Mouse (Mus musculus): ENCODE data around the gene Hist1h2af.
"Not testable (repeated sequence)": the region's sequence is repeated elsewhere in the genome, so short reads cannot be mapped to it uniquely, and the experiment has no call there.

Hist1h2af gene

DNA sequence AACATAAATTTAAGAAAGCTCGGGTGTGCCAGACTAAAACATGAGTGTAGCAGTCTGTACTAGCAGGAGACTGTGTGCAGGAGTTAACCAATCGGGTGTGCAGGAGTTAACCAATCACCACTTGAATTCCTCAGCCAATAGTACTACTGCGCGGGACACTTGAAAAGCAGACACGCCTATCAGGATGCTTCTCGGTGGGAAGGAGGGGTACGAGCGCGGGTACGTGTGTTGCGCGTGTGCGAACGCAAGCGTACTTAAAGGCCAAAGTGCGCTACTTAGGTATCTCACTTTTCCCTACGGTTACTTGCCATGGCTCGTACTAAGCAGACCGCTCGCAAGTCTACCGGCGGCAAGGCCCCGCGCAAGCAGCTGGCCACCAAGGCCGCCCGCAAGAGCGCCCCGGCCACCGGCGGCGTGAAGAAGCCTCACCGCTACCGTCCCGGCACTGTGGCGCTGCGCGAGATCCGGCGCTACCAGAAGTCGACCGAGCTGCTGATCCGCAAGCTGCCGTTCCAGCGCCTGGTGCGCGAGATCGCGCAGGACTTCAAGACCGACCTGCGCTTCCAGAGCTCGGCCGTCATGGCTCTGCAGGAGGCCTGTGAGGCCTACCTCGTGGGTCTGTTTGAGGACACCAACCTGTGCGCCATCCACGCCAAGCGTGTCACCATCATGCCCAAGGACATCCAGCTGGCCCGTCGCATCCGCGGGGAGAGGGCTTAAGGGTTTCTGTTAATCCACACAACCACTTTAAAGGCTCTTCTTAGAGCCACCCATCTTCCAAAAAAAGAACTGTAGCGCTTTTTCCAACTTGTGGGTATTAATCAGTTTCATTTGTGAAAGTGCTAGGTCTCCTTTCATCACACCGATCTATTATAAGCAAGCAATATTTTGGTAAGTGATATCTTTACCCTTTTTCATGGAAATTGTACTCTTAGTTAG, 1.7 kb downstream of the Hist1h2af start, which contains the start of gene Hist1h3g:
Gene Hist1h3g, plus strand, starts transcription at position 286 of the 939 bp plus-strand sequence.
- not testable (repeated sequence) for DNase-seq (ENCODE audit: low read depth, low spot score)

DNA sequence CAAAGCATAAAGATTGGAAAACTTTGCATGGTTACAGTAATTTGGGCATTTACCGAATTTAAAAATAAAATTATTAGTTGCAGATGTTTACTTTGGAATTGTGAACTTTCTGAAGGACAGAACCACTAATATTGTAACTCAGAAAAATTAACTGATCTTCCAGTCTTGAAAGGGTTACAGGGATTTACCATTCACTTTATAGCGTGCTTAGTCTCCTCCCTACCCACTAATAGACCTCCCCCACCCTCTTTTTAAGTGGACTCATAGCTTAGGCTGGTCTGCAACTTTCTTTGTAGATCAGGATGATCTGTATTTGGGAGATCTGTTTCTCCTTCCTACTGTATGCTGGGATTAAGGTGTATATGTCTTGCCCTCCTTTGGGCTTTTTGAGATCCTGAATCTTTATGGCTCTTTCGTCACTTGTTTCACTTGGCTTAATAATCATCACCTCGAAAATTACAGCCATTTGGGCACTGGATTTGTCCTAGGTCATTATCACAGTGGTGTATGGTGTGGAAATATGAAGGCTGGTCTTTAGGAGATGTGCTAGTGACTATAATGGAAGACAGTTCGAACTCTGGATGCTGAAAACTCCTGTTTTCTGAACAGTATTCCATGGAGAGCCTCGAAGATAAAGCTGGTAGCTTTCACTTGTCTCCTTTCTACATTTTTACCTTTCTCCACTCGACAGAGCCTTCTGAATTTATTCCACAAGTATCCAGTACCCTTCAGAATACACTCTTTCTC, 2.5 kb downstream of the Hist1h2af start:
- DNase-seq (ENCODE audit: low read depth, low spot score) = no peak

DNA sequence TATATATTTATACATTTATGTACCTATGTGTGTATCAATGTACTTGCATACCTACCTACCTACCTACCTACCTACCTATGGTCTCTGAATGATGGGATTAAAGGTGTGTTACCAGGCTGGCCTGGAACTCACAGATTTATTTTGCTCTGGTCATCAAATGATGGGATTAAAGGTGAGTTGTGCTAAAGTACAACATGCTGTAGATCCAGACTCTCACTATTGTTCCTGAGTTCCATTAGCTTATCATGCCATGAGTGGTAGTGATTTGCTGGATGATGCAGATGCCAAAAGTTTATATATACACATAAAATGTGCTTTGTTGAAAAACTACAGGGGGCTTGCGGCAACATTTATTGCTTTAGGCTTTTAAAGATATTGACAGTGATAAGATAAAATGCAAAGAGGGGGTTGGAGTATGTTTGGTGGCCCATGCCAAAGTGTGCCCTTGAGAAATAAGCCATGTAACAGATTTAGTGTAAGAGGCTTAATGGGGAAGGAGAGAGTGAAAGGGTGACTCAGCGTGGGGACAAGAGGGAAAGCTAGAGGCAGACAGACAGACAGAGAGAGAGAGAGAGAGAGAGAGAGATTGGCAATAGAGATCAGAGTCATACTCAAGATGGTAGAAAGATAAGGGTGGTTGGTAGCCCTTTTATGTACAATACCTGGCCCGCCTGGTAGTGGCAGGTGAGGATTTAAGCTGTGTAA, 3.5 kb downstream of the Hist1h2af start:
- no peak for DNase-seq (ENCODE audit: low read depth, low spot score)

DNA sequence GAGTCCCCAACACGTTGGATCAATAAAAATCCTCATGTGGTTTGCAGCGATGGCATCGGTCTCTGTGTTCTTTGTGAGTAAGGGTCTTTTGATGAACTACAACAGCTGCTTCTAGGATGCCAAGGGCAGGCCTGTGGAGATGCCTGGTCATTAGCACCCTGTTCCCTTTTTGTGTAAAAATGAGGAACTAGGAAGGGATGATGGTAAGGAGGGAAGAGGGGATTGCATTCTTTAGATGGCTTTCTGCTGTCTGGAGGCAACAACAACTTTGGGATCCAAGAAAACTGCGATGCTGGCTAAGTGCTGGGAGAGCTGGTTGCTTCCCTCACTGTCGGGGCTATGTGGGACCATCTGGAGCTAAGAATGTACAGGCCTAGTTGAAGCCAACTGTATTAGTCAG, 4.5 kb downstream of the Hist1h2af start:
- no peak for DNase-seq (ENCODE audit: low read depth, low spot score)

DNA sequence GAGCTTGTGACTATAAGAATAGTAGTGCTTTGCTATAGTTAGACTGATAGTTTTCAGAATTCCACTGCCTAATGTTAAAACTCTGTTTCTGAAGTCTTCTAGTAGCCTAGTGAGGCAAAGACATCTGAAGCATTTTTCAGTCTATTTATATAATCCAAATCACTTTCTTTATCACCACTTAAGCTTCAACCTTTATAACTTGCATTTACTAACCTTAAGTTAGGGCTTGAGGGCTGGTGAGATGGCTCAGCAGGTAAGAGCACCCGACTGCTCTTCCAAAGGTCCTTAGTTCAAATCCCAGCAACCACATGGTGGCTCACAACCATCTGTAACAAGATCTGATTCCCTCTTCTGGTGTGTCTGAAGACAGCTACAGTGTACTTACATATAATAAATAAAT, 6.1 kb downstream of the Hist1h2af start:
- DNase-seq (ENCODE audit: low read depth, low spot score) = not testable (repeated sequence)

DNA sequence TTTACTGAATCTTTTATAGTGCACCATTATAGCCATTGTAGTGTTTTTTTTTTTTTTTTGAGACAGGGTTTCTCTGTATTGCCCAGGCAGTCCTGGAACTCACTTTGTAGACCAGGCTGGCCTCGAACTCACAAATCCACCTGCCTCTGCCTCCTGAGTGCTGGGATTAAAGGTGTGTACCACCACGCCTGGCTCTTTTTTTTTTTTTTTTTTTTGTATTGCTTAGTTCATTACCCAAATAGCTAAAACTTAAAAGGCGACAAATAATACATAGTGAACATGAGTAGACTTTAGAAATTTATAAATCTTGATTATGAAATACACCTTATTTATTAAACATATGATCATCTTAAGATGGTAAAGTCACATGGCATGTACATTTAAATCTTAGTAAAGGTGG, 7.8 kb downstream of the Hist1h2af start:
- DNase-seq (ENCODE audit: low read depth, low spot score) = no peak

DNA sequence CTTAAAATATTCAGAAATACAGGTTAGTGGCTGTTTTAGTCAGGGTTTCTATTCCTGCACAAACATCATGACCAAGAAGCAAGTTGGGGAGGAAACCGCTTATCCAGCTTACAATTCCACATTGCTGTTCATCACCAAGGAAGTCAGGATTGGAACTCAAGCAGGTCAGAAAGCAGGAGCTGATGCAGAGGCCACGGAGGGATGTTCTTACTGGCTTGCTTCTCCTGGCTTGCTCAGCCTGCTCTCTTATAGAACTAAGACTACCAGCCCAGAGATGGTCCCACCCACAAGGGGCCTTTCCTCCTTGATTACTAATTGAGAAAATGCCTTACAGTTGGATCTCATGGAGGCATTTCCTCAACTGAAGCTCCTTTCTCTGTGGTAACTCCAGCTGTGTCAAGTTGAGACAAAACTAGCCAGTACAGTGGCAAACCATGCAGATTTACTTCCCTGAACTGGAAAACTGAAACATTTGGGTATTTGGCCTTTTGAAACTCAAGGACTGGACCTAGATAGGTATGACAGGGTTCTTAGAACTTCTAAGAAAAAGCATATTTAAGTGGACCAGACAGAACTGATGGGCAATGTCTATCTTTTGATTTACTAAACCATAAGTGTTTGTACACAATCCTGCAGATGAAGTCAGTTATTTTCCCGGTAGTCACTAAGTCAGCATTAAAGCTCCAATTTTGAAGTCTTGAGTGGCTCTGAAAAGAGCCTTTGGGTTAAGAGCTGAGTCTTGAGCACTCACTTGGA, 8.7 kb downstream of the Hist1h2af start:
- DNase-seq (ENCODE audit: low read depth, low spot score) = not testable (repeated sequence)

DNA sequence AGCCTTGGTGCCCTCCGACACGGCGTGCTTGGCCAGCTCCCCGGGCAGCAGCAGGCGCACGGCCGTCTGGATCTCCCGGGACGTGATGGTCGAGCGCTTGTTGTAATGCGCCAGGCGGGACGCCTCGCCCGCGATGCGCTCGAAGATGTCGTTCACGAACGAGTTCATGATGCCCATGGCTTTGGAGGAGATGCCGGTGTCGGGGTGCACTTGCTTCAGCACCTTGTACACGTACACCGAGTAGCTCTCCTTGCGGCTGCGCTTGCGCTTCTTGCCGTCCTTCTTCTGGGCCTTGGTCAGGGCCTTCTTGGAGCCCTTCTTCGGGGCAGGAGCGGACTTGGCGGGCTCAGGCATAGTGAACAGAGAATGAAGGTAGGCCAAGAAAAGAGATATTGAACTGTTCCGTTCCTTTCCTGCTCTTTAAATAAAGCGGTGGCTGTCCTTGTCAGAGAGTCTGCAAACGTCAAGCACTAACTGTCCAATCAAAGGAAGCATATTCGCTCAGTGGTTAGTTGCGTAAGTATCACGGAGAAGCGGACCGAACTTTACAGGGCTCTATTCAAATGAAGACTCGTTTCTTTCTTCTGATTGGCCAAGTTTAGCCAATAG, 9.4 kb downstream of the Hist1h2af start, which contains the start of gene Hist1h2bh:
Gene Hist1h2bh, minus strand, starts transcription at position 394 of the 609 bp plus-strand sequence.
- DNase-seq (ENCODE audit: low read depth, low spot score) = not testable (repeated sequence)

DNA sequence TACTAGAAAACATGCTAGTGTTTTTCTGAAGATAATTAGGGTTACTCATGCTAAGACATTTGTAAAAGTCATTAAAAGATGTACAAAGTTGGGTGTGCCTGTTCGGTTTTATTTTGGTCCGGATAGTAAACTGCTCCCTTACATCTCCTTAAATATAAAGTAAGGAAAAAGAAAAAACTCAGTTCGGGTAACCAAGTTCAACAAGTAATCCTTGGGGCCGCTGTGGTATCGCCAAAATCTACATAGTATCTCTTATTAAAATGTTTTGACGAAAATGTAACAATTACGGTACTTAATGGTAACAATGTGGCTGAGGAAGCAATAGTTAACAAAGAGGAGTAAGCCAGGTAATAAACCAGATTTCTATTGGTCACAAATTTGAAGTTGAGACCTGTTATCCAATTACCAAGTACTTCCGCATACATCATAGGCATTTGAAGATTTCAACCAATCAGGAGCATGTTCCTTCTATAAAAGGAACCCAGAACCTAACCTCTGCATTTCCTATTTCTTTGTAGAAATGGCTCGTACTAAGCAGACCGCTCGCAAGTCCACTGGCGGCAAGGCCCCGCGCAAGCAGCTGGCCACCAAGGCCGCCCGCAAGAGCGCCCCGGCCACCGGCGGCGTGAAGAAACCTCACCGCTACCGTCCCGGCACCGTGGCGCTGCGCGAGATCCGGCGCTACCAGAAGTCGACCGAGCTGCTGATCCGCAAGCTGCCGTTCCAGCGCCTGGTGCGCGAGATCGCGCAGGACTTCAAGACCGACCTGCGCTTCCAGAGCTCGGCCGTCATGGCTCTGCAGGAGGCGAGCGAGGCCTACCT, 10.5 kb downstream of the Hist1h2af start, which contains the start of gene Hist1h3f:
Gene Hist1h3f, plus strand, starts transcription at position 88 of the 822 bp plus-strand sequence.
- DNase-seq (ENCODE audit: low read depth, low spot score) = peak; percentile 89

DNA sequence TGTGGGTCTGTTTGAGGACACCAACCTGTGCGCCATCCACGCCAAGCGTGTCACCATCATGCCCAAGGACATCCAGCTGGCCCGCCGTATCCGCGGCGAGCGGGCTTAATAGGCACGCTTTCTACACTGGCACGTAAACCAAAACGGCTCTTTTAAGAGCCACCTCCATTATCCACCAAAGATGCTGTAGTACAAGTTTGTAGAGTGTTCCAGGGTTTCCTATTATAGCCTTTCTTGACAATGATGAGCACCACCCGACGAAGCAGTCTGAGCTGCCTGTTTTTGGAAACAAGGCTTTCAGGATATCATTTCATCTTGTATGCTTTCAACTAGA, 11.0 kb downstream of the Hist1h2af start:
- DNase-seq (ENCODE audit: low read depth, low spot score) = not testable (repeated sequence)

DNA sequence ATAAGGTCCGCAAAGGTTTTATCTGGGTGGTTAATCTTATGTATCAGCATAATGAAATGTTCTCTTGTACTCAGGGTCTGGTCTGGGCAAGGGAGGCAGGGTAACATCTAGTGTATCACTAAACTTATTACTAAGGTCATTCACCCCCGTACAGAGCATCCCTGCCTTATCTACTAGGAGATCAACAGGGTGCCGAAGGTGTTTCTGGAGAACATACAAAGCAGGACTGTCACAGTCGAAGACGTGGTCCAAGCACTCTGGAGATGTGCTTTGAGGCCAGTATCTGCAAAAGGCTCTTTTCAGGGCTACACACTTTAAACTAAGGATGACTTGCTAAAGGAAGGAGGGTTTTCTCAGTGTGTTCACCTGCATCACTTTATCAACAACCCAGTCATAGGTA, 13.0 kb downstream of the Hist1h2af start:
- no peak for DNase-seq (ENCODE audit: low read depth, low spot score)

DNA sequence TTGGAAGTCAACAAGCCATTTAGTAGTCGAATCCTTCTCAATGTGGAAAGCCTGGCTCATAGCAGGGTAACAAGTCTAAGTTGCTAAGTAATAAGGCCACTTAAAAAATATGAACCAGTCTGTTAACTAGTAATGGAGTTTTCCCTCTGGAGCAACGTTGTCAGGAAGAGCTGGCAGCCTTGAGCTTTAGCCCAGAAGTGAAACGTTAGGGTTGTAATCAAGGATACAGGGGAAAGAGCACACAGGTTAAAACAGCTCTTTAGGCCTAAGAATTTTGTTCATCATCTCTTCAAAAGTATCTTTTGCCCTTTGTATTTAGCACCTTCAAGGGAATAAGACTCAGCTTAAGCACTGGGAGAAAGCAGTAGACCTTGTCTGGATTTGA, 17.0 kb downstream of the Hist1h2af start:
- no peak for DNase-seq (ENCODE audit: low read depth, low spot score)

DNA sequence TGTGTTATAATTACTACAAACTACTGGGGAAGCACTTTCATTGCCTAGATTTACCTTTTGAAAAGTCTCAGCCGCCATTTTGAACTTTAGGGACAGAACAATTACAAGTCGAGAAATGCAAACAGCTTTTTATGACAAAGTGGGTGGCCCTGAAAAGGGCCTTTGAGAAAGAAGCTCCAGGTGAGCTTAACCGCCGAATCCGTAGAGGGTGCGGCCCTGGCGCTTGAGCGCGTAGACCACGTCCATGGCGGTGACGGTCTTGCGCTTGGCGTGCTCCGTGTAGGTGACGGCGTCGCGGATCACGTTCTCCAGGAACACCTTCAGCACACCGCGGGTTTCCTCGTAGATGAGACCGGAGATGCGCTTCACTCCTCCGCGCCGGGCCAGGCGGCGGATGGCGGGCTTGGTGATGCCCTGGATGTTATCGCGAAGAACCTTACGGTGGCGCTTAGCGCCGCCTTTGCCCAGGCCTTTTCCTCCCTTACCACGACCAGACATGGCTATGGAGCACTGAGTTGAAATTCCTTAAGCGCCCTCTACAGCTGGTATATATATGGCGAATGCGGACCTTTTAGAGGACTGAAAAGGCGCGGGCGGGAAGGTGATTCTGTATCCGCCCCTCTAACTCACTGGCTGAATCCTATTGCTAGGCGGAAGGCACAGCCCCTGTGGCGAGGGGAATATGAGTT, 17.6 kb downstream of the Hist1h2af start, which contains the start of gene Hist1h4f:
Gene Hist1h4f, minus strand, starts transcription at position 503 of the 689 bp plus-strand sequence.
- DNase-seq (ENCODE audit: low read depth, low spot score) = peak; percentile 82

DNA sequence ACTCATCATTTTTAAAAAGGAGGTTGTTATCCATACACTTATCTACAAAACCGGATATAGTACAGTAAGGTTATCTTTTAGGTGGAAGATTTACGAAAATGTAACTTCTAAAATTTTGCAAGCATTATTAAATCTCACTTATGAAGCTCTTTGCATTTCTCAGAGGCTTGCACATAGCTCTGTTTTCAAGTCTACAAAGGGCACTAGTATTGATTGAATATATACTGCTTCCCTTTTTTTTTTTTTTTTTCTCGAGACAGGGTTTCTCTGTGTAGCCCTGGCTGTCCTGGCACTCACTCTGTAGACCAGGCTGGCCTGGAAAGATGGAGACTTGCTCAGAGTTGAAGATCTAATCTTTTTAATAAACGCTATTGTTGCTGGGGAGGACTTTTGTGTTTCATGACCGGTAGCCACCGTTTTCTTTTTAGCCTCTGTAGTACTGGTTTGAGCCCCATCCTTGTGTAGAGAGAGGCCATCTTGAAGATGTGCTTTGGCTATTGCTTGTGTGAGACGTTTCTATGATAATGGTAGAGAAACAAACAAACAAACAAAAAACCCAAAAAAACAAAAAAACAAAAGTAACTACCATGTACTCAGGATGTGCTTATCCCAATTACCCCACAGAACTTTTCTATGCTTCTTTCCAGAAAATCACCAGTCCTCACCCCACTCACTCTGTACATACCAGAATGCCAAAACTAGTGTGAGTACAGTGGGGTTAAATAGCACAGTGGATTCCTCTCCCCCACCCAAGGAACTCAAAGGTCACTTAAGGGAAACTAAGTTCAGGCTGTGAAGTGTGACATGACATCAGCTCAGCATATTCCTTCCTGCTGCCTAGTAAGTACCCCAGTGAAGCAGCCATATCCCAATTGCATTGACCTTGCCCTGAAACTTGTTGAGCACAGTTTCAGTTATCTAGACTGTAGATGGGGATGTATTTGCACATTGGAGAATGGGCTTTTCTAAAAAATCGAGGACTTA, 18.5 kb downstream of the Hist1h2af start:
- DNase-seq (ENCODE audit: low read depth, low spot score) = no peak

DNA sequence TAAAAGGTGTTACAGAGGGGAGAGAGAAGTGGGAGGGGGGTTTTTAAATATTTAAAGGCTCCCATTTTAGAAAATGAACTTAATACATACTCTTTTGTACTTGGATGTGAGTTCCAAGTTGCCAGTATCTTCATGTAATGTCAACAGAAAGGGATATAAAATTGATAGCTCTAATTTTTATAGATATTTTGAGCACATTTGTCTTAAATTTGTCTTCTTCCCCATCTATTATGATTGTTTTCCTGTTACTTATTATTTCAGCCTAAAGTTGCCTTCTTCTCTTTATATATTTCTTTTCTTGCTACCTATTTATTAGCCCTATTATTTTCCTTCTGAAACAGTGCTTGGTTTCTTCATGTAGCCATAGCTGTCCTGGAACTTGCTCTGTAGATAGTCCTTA, 19.3 kb downstream of the Hist1h2af start, which contains the start of gene Hist1h1d:
Gene Hist1h1d, plus strand, starts transcription at position 301 of the 400 bp plus-strand sequence.
- no peak for DNase-seq (ENCODE audit: low read depth, low spot score)

DNA sequence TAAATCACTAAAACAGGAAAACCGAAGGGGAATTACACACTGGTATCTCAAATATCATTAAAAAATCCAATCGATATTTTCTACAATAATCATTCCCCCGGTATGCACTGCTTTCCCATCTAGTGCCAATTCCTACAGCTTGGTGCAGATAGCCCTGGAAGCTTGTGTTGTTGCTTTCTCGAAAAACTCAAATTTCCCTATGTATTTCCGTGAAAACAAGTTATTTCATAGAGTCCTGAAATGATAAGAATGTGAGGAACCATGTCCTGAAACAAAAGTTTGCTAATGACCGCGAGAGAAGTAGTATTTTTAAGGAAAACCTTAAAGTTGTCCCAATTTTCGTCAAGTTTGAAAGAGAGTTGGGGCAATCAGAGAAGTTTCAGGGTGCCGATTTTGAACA, 20.7 kb downstream of the Hist1h2af start:
- no peak for DNase-seq (ENCODE audit: low read depth, low spot score)

DNA sequence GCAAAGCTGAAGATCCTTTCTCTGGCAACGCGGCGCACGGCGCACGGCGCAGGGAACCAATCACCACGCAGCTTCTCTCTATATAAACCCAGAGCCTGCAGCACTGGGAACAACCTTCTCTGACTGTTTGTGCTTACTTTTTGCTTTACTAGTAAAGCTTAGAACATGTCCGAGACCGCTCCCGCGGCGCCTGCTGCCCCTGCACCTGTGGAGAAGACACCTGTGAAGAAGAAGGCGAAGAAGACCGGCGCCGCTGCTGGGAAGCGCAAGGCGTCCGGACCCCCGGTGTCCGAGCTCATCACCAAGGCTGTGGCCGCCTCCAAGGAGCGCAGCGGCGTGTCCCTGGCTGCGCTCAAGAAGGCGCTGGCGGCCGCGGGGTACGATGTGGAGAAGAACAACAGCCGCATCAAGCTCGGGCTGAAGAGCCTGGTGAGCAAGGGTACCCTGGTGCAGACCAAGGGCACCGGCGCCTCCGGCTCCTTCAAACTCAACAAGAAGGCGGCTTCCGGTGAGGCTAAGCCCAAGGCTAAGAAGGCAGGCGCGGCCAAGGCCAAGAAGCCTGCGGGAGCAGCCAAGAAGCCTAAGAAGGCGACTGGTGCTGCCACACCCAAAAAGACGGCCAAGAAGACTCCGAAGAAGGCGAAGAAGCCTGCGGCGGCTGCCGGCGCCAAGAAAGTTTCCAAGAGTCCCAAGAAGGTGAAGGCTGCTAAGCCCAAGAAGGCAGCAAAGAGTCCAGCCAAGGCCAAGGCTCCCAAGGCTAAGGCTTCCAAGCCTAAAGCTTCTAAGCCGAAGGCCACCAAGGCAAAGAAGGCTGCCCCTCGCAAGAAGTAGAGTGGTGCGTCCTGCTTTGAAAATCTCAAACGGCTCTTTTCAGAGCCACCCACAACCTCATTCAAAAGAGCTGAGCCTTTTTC, 21.5 kb downstream of the Hist1h2af start:
- no peak for DNase-seq (ENCODE audit: low read depth, low spot score)

Measured in retina, postnatal 7 days (tissue).